Mouse (Mus musculus): ENCODE measurements around the gene Cbx8. TPM values are rescaled to one million over a fixed set of nuclear protein-coding genes. Genes with fewer than 3 reads are reported as not detected.
A peak's percentile ranks its signal among the peaks of the same experiment; 100 is the strongest.

The Cbx8 gene
- total and polyA plus RNA-seq, 2 experiments from 2014 or later, result 6.5 to 10.0 TPM

DNA sequence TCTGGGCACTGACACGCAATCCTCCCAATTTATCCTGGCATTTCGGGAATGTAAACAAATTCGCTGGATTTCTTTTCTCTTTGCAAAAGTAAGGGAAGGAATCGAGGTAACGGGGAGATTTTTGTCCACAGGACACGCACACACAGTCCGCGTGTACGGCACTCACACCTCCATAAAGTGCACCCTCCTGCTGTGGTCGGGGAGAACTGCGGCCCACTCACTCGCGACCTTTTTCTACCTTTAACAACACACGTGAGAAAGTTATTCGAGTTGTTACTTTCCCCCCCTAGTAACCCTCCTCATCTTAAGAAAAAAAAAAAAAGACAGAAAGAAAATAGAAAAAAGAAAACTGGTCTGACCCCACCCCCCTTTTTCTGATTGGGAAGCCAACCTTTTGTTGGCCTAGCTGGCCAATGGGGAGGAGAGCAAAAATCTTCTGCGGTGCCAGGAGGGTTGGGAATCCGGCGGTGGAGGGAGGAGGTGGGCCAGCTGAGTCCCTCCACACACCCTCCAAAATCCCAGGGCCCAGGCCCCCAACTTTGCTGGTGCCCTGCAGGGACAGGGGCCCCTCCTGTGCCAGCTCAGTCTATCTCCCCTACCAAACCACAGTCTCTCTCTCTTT is 2.9 kb downstream of the Cbx8 start:
- Histone ChIP-seq H3K9me3 (ENCODE audit: low read length) (no peaks in the 10 kb centered on the region), H3K4me2 (ENCODE audit: low read depth, low read length) (peak overlapping the region; percentile 70), H3K27me3 (ENCODE audit: insufficient read depth, low read length) (peaks cover 17% of the 10 kb centered on the region), H3K4me1 (ENCODE audit: insufficient read depth, low read length) (peaks cover 13% of the 10 kb centered on the region), H3K9ac (replicated peaks; ENCODE audit: low read length) (no peak overlapping the region), H3K36me3 (ENCODE audit: insufficient read depth, low read length) (peaks cover 10% of the 10 kb centered on the region; the same call in 1 of the 2 replicates), H3K4me3 (ENCODE audit: low read length) (peak overlapping the region; percentile 38), H3K27ac (no peak overlapping the region)
- ATAC-seq (no peak), DNase-seq (ENCODE audit: low spot score) (no peak)
- WGBS, result 37% methylated on average over 18 of the region's 18 CpGs
- TF ChIP-seq CTCF (IDR thresholded peaks at IDR 0.05; ENCODE audit: low read depth), result no peak

GRCm38 (mm10) chr11:119036934-119037779 is 3.6 kb downstream of the Cbx8 start:
- Histone ChIP-seq H3K4me3 (ENCODE audit: low read length) (peak overlapping the region; percentile 38), H3K27me3 (ENCODE audit: insufficient read depth, low read length) (peaks cover 17% of the 10 kb centered on the region), H3K27ac (no peak overlapping the region), H3K36me3 (ENCODE audit: insufficient read depth, low read length) (peaks cover 10% of the 10 kb centered on the region; the same call in 1 of the 2 replicates), H3K4me2 (ENCODE audit: low read depth, low read length) (peak overlapping the region; percentile 70), H3K9ac (replicated peaks; ENCODE audit: low read length) (peak overlapping the region; percentile 7; the same call in 1 of the 2 replicates), H3K9me3 (ENCODE audit: low read length) (no peaks in the 10 kb centered on the region), H3K4me1 (ENCODE audit: insufficient read depth, low read length) (peaks cover 13% of the 10 kb centered on the region)
- 16% methylated on average over 56 of the region's 57 CpGs for WGBS
- no peak for TF ChIP-seq CTCF (IDR thresholded peaks at IDR 0.05; ENCODE audit: low read depth)
- no peak for DNase-seq (ENCODE audit: low spot score)
- ATAC-seq, result no peak

- H3K4me2 ChIP-seq (ENCODE audit: low read depth, low read length), result peak overlapping the region; percentile 70; the same call in 1 of the 2 replicates
- no peak overlapping the region for H3K4me3 ChIP-seq (ENCODE audit: low read length)
- peaks cover 10% of the 10 kb centered on the region; the same call in 1 of the 2 replicates for H3K36me3 ChIP-seq (ENCODE audit: insufficient read depth, low read length)
- no peak for ATAC-seq
- H3K9me3 ChIP-seq (ENCODE audit: low read length), result no peaks in the 10 kb centered on the region
- DNase-seq (ENCODE audit: low spot score), result no peak
- H3K4me1 ChIP-seq (ENCODE audit: insufficient read depth, low read length), result peaks cover 8% of the 10 kb centered on the region
- no peak for TF ChIP-seq CTCF (IDR thresholded peaks at IDR 0.05; ENCODE audit: low read depth)
- WGBS, result 15% methylated on average over 15 of the region's 15 CpGs
- no peak overlapping the region for H3K9ac ChIP-seq (replicated peaks; ENCODE audit: low read length)
- H3K27ac ChIP-seq, result no peak overlapping the region
- H3K27me3 ChIP-seq (ENCODE audit: insufficient read depth, low read length), result peaks cover 17% of the 10 kb centered on the region
These were observed 4.3 kb downstream of the Cbx8 start for GRCm38 (mm10) chr11:119036447-119036846.

DNA sequence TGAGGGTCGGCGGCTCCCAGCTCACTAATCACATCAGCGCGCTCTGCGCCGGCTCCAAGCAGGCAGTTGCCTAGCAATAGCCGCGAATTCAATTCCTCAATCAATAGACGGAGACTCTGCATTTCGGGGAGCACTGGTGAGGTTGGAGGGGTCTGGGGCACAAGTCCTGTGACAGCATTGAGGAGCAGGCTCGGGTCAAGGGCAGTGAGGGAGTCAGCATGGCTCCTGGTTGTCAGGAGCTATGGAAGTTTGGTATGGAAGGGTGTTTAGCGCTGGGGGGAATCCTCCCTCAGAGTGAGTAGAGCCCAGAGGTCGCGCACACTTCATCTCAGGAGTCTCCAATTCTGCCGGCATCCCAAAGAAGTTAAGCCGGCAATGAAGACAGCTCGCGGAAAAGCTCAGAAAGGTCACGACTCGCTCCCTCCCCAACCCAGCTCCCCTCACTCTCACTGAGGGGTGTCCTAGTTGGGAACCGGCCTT is 5.0 kb downstream of the Cbx8 start:
- ATAC-seq (no peak), DNase-seq (ENCODE audit: low spot score) (peak; percentile 58)
- WGBS, result 11% methylated on average over 21 of the region's 21 CpGs
- H3K27me3 ChIP-seq (ENCODE audit: insufficient read depth, low read length), result peaks cover 17% of the 10 kb centered on the region
- TF ChIP-seq CTCF (IDR thresholded peaks at IDR 0.05; ENCODE audit: low read depth), result no peak
- peaks cover 10% of the 10 kb centered on the region; the same call in 1 of the 2 replicates for H3K36me3 ChIP-seq (ENCODE audit: insufficient read depth, low read length)
- H3K4me1 ChIP-seq (ENCODE audit: insufficient read depth, low read length), result peaks cover 8% of the 10 kb centered on the region
- H3K9me3 ChIP-seq (ENCODE audit: low read length), result no peaks in the 10 kb centered on the region
- no peak overlapping the region for H3K9ac ChIP-seq (replicated peaks; ENCODE audit: low read length)
- no peak overlapping the region for H3K4me3 ChIP-seq (ENCODE audit: low read length)
- no peak overlapping the region for H3K27ac ChIP-seq
- H3K4me2 ChIP-seq (ENCODE audit: low read depth, low read length), result peak overlapping the region; percentile 5; the same call in 1 of the 2 replicates

DNA sequence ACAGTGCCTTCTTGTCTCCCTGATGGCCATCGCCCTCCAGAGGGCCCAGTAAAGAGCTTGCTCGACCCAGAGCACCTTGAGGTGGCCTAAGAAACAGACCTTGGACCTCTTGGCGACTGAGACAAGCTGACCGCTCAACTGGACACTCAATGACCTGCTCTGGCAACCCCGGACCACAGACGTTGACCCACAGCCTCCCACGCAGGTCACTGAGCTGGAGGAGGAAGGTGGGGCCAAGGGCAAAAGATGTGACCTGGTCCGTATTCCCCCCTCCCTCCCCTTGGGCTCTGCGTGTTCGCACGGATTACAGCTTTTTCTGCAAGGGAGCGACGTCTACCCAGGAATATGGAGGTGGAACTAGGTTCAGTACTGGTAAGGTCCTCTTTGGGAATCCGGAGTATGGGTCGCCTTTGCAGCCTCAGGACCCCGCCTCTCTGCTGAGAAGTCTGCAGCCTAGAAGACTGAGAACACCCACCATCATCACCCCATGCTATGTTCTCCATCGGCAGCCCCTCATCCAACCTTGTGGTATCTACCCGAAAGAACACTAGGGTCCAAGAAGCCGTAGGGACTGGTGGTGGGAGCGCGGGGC is 5.6 kb downstream of the Cbx8 start:
- ATAC-seq, result no peak
- 6% methylated on average over 21 of the region's 21 CpGs for WGBS
- no peak overlapping the region for H3K9ac ChIP-seq (replicated peaks; ENCODE audit: low read length)
- H3K27me3 ChIP-seq (ENCODE audit: insufficient read depth, low read length), result peaks cover 17% of the 10 kb centered on the region
- no peak overlapping the region for H3K4me3 ChIP-seq (ENCODE audit: low read length)
- peaks cover 8% of the 10 kb centered on the region for H3K4me1 ChIP-seq (ENCODE audit: insufficient read depth, low read length)
- no peak for DNase-seq (ENCODE audit: low spot score)
- peak overlapping the region; percentile 5; the same call in 1 of the 2 replicates for H3K4me2 ChIP-seq (ENCODE audit: low read depth, low read length)
- no peaks in the 10 kb centered on the region for H3K9me3 ChIP-seq (ENCODE audit: low read length)
- H3K36me3 ChIP-seq (ENCODE audit: insufficient read depth, low read length), result peaks cover 13% of the 10 kb centered on the region; the same call in 1 of the 2 replicates
- H3K27ac ChIP-seq, result no peak overlapping the region
- no peak for TF ChIP-seq CTCF (IDR thresholded peaks at IDR 0.05; ENCODE audit: low read depth)

- peaks cover 3% of the 10 kb centered on the region for H3K4me1 ChIP-seq (ENCODE audit: insufficient read depth, low read length)
- WGBS, result 13% methylated on average over 19 of the region's 19 CpGs
- no peak for DNase-seq (ENCODE audit: low spot score)
- no peak overlapping the region for H3K9ac ChIP-seq (replicated peaks; ENCODE audit: low read length)
- no peak for ATAC-seq
- no peaks in the 10 kb centered on the region for H3K9me3 ChIP-seq (ENCODE audit: low read length)
- H3K36me3 ChIP-seq (ENCODE audit: insufficient read depth, low read length), result peaks cover 18% of the 10 kb centered on the region
- no peak overlapping the region; the same call in 1 of the 2 replicates for H3K4me3 ChIP-seq (ENCODE audit: low read length)
- peaks cover 17% of the 10 kb centered on the region for H3K27me3 ChIP-seq (ENCODE audit: insufficient read depth, low read length)
- no peak for TF ChIP-seq CTCF (IDR thresholded peaks at IDR 0.05; ENCODE audit: low read depth)
- no peak overlapping the region for H3K27ac ChIP-seq
- peak overlapping the region; percentile 47 for H3K4me2 ChIP-seq (ENCODE audit: low read depth, low read length)
These were observed 6.1 kb downstream of the Cbx8 start for GRCm38 (mm10) chr11:119034635-119035034.

All from hindbrain, postnatal 0 days (tissue).